Mouse (Mus musculus): Measurements from ENCODE around the gene Tec.
A peak's percentile ranks its signal among the peaks of the same experiment; 100 is the strongest.

DNA sequence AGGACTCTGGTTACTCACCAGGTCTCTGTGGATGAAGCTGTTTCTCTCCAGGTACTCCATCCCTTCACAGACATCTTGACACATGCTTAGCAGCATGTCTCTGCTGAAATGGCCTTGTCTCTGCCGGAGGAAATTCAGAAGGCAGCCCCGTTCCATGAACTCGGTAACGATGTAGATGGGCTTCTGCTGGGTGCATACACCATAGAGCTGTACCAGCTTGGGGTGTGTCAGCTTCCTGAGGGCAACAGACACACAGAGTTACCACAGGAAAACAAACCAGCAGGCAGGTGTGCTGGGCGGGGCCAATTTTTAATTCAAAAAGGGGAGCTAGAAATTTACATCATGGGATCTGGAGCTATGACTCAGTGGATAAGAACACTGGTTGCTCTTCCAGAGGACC is 104.7 kb downstream of the Tec start:
- TF ChIP-seq POLR2AphosphoS2 (IDR thresholded peaks at IDR 0.05; ENCODE audit: low read depth, low read length) (no peak), USF1 (IDR thresholded peaks at IDR 0.05; ENCODE audit: low read depth, low read length) (no peak), CTCF (conservative IDR thresholded peaks at IDR 0.05 in 1 of 2, IDR thresholded peaks at IDR 0.05 in 1 of 2; ENCODE audit: low read depth in 2 of 2, low read length in 2 of 2) (0 out of 4 replicates have a peak, but pooled peaks of 1 of the 2 experiments have one; percentile 7)

Data from CH12.LX (cell line).